Mouse (Mus musculus) heart, adult 2 months (tissue): Measurements from ENCODE around the gene 1110008P14Rik. TPM values are rescaled to one million over a fixed set of nuclear protein-coding genes. Genes with fewer than 3 reads are reported as not detected.
A peak's percentile ranks its signal among the peaks of the same experiment; 100 is the strongest.

Source experiments
- DNase-seq, 2 experiments: peaks; one replicate each; pipeline ENCODE4 v3.0.0; 2021
- H3K27ac ChIP-seq: fragments of 200-600 bp; 2 replicates; pipeline ENCODE4 v1.8.1; 2022
- H3K27me3 ChIP-seq: fragments of 200-500 bp; 2 replicates; pipeline ENCODE4 v1.6.1; 2012; ENCODE audit warnings: mild to moderate bottlenecking, low read length, inconsistent platforms, mixed read lengths; ENCODE audit not compliant: control insufficient read depth, insufficient read depth
- H3K36me3 ChIP-seq: fragments of 200-500 bp; 2 replicates; pipeline ENCODE4 v1.6.1; 2012; ENCODE audit warnings: low read length, inconsistent platforms; ENCODE audit not compliant: control insufficient read depth, insufficient read depth
- H3K4me1 ChIP-seq: fragments of 200-500 bp; 2 replicates; pipeline ENCODE4 v1.6.1; 2011; ENCODE audit warnings: low read length; ENCODE audit not compliant: control insufficient read depth, insufficient read depth
- H3K4me3 ChIP-seq: fragments of 200-600 bp; 2 replicates; pipeline ENCODE4 v1.8.1; 2022
- H3K79me2 ChIP-seq: fragments of 200-500 bp; replicated peaks from 2 replicates; pipeline ENCODE4 v1.6.1; 2012; ENCODE audit warnings: mild to moderate bottlenecking, inconsistent platforms, low read length, moderate library complexity, mixed read lengths; ENCODE audit not compliant: control insufficient read depth, insufficient read depth
- H3K9ac ChIP-seq: fragments of 200-500 bp; 2 replicates; pipeline ENCODE4 v1.6.1; 2012; ENCODE audit warnings: low read depth, mild to moderate bottlenecking, control low read depth, inconsistent platforms, low read length, mixed read lengths
- CTCF ChIP-seq: fragments of 200-600 bp; IDR thresholded peaks from 2 replicates; pipeline ENCODE4 v1.8.1; 2022; ENCODE audit warnings: antibody characterized with exemption, mild to moderate bottlenecking, moderate library complexity
- EP300 ChIP-seq: fragments of 200-500 bp; IDR thresholded peaks from 2 replicates; pipeline ENCODE4 v1.6.1; 2011; ENCODE audit warnings: low read depth, low read length, control low read depth; ENCODE audit not compliant: insufficient read depth
- POLR2A ChIP-seq: fragments of 200-500 bp; IDR thresholded peaks from 2 replicates; pipeline ENCODE4 v1.6.1; 2011; ENCODE audit warnings: mild to moderate bottlenecking, low read depth, low read length, control low read depth; ENCODE audit not compliant: insufficient read depth
- WGBS: fragments of 180-500 bp; shearing (Covaris S2); methylation state at CpG from one replicate; pipeline ENCODE4 v1.1.7; 2018; 5-methylcytosine and 5-hydroxymethylcytosine counted together
- intact Hi-C: fragments of 180-260 bp; cut with DNase I; formaldehyde crosslinking; loops from one replicate; pipeline ENCODE4 v1.15.1; 2025
- polyA plus RNA-seq: library from polyadenylated mRNA; depleted of rRNA; stranded (reverse); fragments of >200 nt; gene quantifications from 2 replicates; pipeline ENCODE4 v1.2.3, GENCODE M21; 2012
- total RNA-seq, 2 experiments: library from RNA; stranded (reverse); gene quantifications; 2 replicates each; pipeline ENCODE4 v1.2.3; 2021

1110008P14Rik gene
- total and polyA plus RNA-seq, 3 experiments = 39.6 to 129 (median 44.8) TPM

DNA sequence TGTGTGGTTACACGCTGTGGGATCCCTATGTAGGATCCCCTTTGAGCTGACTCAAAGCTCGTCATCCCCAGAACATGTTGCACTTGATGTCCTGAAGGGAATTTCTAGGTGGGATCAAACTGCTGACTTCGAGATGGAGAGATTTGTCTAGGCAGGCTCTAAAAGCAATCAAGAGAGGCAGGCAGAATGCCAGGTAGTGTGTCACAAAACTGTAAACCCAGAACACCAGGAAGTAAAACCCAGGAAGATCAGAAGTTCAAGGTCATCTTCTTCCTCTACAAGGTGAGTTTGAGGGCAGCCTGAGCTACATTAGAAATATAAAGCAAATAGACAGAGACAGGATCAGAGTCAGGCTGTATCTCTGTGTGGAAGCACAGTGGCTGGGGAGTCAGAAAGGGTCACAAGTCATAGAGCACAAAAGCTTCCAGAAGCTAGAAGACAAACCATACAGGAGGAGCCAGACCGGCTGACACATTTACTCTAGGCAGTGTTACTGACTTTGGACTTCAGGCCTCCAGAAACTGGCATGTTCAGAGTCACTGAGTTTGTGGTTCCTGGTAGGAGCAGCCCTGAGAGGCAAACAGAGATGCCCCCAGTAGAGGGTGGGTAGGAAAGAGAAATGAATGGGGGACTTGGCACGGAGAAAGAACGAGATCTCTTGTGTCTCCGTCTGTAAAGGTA, 25.5 kb upstream of the 1110008P14Rik start:
- intact Hi-C loops = no loop called here
- Histone ChIP-seq H3K4me3 (no peak overlapping the region), H3K36me3 (no peaks in the 10 kb centered on the region), H3K27me3 (no peaks in the 10 kb centered on the region), H3K9ac (no peak overlapping the region), H3K4me1 (no peaks in the 10 kb centered on the region), H3K79me2 (no peaks in the 10 kb centered on the region), H3K27ac (no peak overlapping the region)
- WGBS = 70% methylated on average over 7 of the region's 7 CpGs
- TF ChIP-seq CTCF (no peak), EP300 (no peak), POLR2A (no peak)
- no peak for DNase-seq

DNA sequence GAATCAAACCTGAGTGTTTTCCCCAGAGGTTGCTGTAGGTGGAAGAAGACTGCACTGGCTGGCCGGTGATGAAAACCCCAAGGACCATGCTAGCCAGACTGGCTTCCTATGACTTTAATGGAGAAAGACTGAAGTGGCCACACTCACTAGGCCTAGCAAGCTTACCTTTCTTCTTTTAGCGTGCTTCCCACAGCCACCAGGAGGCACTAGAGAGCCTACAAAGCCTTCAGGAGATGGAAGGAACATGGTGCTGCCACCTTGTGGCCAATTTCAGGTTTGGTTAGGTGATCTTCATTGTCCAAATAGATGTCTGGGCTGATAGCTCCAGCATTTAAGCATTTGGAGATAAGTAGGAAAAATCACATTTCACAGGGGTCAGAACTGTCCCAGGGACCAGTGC, 22.9 kb upstream of the 1110008P14Rik start:
- Histone ChIP-seq H3K4me3 (no peak overlapping the region), H3K79me2 (no peaks in the 10 kb centered on the region), H3K9ac (no peak overlapping the region), H3K27ac (no peak overlapping the region), H3K4me1 (no peaks in the 10 kb centered on the region), H3K27me3 (no peaks in the 10 kb centered on the region), H3K36me3 (no peaks in the 10 kb centered on the region)
- intact Hi-C loops = loop anchor here (1.0 to 2.0 kb wide), 4 partner anchors 46 to 162 kb away; partner anchors contain the start of genes Ciz1, Dnm1, Naif1 and Slc25a25
- peak; percentile 88 to 90 for DNase-seq
- TF ChIP-seq CTCF (peak; percentile 98), EP300 (peak; percentile 99), POLR2A (0 out of 2 replicates have a peak, but pooled peaks have one; percentile 32)
- WGBS = 20% methylated on average over 2 of the region's 2 CpGs

DNA sequence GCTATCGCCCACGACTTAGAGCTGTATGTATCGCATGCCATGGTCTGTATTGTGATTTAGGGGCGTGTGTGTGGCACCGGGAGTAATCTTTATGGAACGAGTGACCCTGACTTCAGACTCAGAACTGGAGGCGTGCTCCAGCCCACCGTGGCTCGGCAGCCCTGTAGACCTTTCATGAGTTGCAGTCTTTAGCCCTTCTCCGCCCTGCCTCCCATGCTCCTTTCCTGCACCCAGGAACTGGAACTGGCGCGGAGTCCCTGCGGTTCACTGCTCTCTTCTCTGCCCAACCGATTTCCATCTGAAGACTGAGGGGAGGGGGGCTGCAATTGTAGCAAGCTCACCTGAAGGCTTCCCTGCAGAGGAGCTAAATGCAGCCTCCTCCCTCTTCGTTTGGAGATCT, 15.0 kb upstream of the 1110008P14Rik start:
- Histone ChIP-seq H3K36me3 (no peaks in the 10 kb centered on the region), H3K79me2 (0 out of 2 replicates have a peak, but pooled peaks cover 1% of the 10 kb centered on the region)
- intact Hi-C loops = loop anchor here (2.0 kb wide), 1 partner anchor 28 kb away; no protein-coding TSS in a partner anchor

DNA sequence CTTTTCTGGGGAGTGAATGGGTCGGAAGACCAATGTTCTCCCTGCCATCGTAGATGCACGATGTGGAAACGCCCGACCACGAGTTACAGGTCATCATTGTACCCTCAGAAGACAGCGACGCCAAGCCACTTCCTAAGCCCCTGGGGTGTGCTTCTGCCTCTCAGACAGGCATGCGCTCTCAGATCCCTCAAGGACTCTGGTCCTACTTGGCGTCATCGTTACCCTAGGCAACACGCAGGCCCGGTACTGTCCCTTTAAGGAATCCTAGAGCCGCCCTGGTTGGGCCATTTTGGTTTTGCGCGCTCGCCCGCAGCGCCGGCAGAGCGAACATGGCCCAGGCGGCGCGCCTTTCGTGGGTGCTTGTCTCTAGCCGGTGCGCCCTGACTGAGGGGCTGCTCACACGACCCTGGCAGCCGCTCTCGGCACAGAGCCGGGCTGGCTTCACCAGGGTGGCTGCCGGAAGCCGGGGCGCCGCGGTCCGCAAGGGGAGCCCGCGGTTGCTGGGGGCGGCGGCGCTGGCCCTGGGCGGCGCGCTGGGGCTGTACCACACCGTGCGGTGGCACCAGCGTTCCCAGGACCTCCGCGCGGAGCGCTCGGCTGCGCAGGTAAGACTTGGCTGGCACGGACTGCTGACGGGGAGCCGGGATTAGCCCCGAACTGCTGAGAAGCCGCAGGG, 14.3 kb upstream of the 1110008P14Rik start:
- Histone ChIP-seq H3K27ac (peak overlapping the region; percentile 86), H3K36me3 (no peaks in the 10 kb centered on the region), H3K79me2 (0 out of 2 replicates have a peak, but pooled peaks cover 1% of the 10 kb centered on the region), H3K4me1 (peaks cover 4% of the 10 kb centered on the region), H3K27me3 (no peaks in the 10 kb centered on the region), H3K9ac (peak overlapping the region; percentile 89), H3K4me3 (peak overlapping the region; percentile 92)
- DNase-seq = peak; percentile 90 to 94
- intact Hi-C loops = loop anchor here (1.0 to 2.0 kb wide), 3 partner anchors 15 to 33 kb away; partner anchors contain the start of gene 1110008P14Rik
- WGBS = under 1% methylated on average over 50 of the region's 59 CpGs
- TF ChIP-seq POLR2A (peak; percentile 62), EP300 (peak; percentile 16; the same call in 1 of the 2 replicates), CTCF (peak; percentile 39)

More for the DNA sequence above, 15.0 kb upstream of the 1110008P14Rik start:
- WGBS = under 1% methylated on average over 15 of the region's 15 CpGs
- Histone ChIP-seq H3K27me3 (no peaks in the 10 kb centered on the region), H3K27ac (peak overlapping the region; percentile 86), H3K4me1 (peaks cover 4% of the 10 kb centered on the region), H3K9ac (peak overlapping the region; percentile 89), H3K4me3 (peak overlapping the region; percentile 92)
- no peak for TF ChIP-seq EP300
- TF ChIP-seq CTCF = no peak
- no peak for TF ChIP-seq POLR2A
- no peak for DNase-seq

DNA sequence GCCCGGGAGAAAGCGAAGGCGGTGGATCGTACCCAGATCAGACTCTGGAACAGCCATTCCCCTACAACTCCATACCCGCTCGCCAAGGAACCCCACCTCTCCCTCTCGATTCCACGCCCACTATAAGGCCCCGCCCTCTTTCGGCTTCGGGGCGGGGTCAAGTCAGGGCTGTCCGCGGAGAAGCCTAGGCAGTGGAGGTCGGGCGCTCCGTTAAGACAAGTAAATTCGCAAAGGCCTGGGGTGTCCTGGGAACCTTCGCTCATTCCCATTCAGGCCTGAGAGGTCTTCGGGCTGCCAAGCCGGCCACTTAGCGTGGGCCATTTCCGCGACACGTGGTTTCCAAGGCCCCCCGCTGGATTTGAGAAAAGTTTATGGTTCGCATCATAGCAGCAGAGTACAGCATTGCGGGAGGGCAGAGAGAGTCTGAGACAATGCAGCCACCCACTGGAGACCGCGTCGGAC, 13.8 kb upstream of the 1110008P14Rik start, which contains the start of gene Ptges2:
Gene Ptges2 (plus strand): TSS at position 413 of the 462 bp plus-strand sequence.
- H3K4me1 ChIP-seq = peaks cover 4% of the 10 kb centered on the region
- H3K79me2 ChIP-seq = 0 out of 2 replicates have a peak, but pooled peaks cover 1% of the 10 kb centered on the region
- TF ChIP-seq EP300 (0 out of 2 replicates have a peak, but pooled peaks have one; percentile 30), CTCF (no peak), POLR2A (peak; percentile 80)
- no peaks in the 10 kb centered on the region for H3K27me3 ChIP-seq
- H3K27ac ChIP-seq = peak within 1 kb of the TSS; percentile 86
- no peaks in the 10 kb centered on the region for H3K36me3 ChIP-seq
- peak within 1 kb of the TSS; percentile 92 for H3K4me3 ChIP-seq
- intact Hi-C loops = loop anchor here (1.0 to 2.0 kb wide), 2 partner anchors 15 to 32 kb away; partner anchors contain the start of gene 1110008P14Rik
- WGBS = under 1% methylated on average over 31 of the region's 31 CpGs
- DNase-seq = peak; percentile 94 to 98
- peak within 1 kb of the TSS; percentile 89 for H3K9ac ChIP-seq
